Mouse (Mus musculus): ENCODE measurements around the gene Eri3.
A peak's percentile ranks its signal among the peaks of the same experiment; 100 is the strongest.

The Eri3 gene

DNA sequence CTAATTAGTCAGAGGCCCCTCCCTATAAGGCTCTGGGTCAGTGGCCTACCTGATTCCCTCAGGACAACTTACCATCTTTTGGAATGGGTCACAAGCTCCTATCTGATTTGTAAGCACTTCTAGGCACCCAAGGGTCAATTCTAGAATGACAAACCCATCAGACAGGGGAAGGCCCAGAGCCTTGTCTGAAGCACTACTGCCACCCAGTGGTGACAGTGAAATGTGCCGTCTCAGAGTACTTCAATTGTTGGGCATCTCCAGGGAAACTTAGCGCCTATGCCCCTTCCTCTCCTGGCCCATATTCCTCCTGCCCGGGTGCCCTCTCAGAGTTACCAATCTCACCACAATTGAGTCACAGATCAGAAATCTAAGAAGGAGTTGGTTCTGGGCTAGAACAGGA lies 126.7 kb downstream of the Eri3 start:
- DNase-seq (ENCODE audit: low read depth, low spot score) = peak; percentile 76
- Histone ChIP-seq H3K27me3 (ENCODE audit: control insufficient read depth, insufficient read depth, low read length, poor library complexity, severe bottlenecking) (no peaks in the 10 kb centered on the region), H3K36me3 (ENCODE audit: control insufficient read depth, insufficient read depth, low read length, poor library complexity, severe bottlenecking) (peaks cover 11% of the 10 kb centered on the region)

GRCm38 (mm10) chr4:117680963-117681362 lies 130.8 kb downstream of the Eri3 start:
- Histone ChIP-seq H3K36me3 (ENCODE audit: control insufficient read depth, insufficient read depth, low read length, poor library complexity, severe bottlenecking) (peaks cover 5% of the 10 kb centered on the region), H3K27me3 (ENCODE audit: control insufficient read depth, insufficient read depth, low read length, poor library complexity, severe bottlenecking) (no peaks in the 10 kb centered on the region)
- DNase-seq (ENCODE audit: low read depth, low spot score) = no peak

GRCm38 (mm10) chr4:117681931-117682461 lies 131.8 kb downstream of the Eri3 start, which contains the start of gene Dmap1:
Gene Dmap1 (minus strand): TSS chr4:117682273.
- DNase-seq (ENCODE audit: low read depth, low spot score) = peak; percentile 86
- Histone ChIP-seq H3K36me3 (ENCODE audit: control insufficient read depth, insufficient read depth, low read length, poor library complexity, severe bottlenecking) (peaks cover 2% of the 10 kb centered on the region; the same call in 1 of the 2 replicates), H3K27me3 (ENCODE audit: control insufficient read depth, insufficient read depth, low read length, poor library complexity, severe bottlenecking) (no peaks in the 10 kb centered on the region)

- no peak for DNase-seq (ENCODE audit: low read depth, low spot score)
- no peaks in the 10 kb centered on the region; the same call in 1 of the 2 replicates for H3K36me3 ChIP-seq (ENCODE audit: control insufficient read depth, insufficient read depth, low read length, poor library complexity, severe bottlenecking)
- H3K27me3 ChIP-seq (ENCODE audit: control insufficient read depth, insufficient read depth, low read length, poor library complexity, severe bottlenecking) = no peaks in the 10 kb centered on the region
Measured at GRCm38 (mm10) chr4:117682463-117682862, 132.3 kb downstream of the Eri3 start.

- Histone ChIP-seq H3K27me3 (ENCODE audit: control insufficient read depth, insufficient read depth, low read length, poor library complexity, severe bottlenecking) (no peaks in the 10 kb centered on the region), H3K36me3 (ENCODE audit: control insufficient read depth, insufficient read depth, low read length, poor library complexity, severe bottlenecking) (no peaks in the 10 kb centered on the region)
- no peak for DNase-seq (ENCODE audit: low read depth, low spot score)
Measured at GRCm38 (mm10) chr4:117683048-117683768, 133.0 kb downstream of the Eri3 start.

DNA sequence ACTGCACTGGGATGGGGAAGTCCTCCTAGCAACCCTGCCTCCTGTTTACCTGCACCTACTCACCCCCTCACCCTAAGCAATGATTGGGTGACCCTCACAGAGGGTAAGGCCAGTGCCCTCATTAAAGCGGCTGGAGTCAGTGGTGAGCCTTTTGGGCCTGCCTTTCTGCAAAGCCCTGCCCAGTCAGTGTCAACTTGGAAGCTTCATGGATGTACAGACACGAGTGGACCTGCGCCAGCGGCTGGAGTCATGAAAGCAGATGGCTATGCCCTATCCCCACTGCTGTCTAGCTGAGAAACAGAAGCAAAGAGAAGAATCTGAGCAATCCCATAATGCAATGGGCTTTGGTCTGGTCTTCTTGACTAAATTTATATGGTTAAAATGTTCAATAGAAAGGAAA lies 136.2 kb downstream of the Eri3 start:
- no peak for DNase-seq (ENCODE audit: low read depth, low spot score)
- H3K27me3 ChIP-seq (ENCODE audit: control insufficient read depth, insufficient read depth, low read length, poor library complexity, severe bottlenecking) = no peaks in the 10 kb centered on the region
- no peaks in the 10 kb centered on the region for H3K36me3 ChIP-seq (ENCODE audit: control insufficient read depth, insufficient read depth, low read length, poor library complexity, severe bottlenecking)

GRCm38 (mm10) chr4:117705361-117705760 lies 155.2 kb downstream of the Eri3 start:
- no peaks in the 10 kb centered on the region for H3K27me3 ChIP-seq (ENCODE audit: control insufficient read depth, insufficient read depth, low read length, poor library complexity, severe bottlenecking)
- DNase-seq (ENCODE audit: low read depth, low spot score) = peak; percentile 53
- no peaks in the 10 kb centered on the region for H3K36me3 ChIP-seq (ENCODE audit: control insufficient read depth, insufficient read depth, low read length, poor library complexity, severe bottlenecking)

DNA sequence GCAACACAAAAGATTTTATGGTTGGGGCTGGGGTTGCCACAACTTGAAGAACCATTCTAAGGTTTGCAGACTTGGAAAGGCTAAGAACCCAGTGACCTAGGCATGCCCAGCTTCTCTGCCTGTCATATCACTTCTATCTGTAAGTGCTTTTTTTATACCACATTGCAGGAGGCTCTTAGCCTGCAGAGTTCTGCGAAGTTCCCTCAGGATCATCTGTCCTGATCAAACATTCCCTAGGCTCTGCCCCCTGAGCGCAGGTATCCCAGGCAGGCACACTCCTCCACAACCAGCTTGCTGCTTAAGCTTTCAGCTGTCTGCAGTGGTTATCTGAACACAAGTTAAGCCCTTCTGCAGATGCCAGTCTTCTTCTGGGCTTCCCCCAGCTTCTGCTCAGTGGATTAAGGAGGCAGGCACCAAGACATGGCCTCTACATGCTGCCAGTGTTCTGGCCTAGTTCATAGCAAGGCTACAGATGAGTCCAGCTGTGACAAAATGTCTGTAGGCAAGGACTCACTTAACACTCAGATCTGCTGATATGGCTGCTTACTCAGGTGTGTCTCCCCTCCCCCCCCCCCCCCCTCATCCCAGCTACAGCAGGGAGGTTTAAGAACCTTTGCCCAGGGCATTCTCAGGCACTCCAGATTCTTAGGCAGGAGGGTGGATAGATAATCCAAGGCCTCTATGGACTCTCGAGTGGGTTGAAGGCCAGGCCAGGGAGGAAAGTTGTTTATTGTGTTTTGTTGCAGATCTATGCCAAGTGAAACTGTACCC lies 158.8 kb downstream of the Eri3 start:
- no peaks in the 10 kb centered on the region for H3K27me3 ChIP-seq (ENCODE audit: control insufficient read depth, insufficient read depth, low read length, poor library complexity, severe bottlenecking)
- no peaks in the 10 kb centered on the region for H3K36me3 ChIP-seq (ENCODE audit: control insufficient read depth, insufficient read depth, low read length, poor library complexity, severe bottlenecking)
- DNase-seq (ENCODE audit: low read depth, low spot score) = no peak

- no peaks in the 10 kb centered on the region for H3K27me3 ChIP-seq (ENCODE audit: control insufficient read depth, insufficient read depth, low read length, poor library complexity, severe bottlenecking)
- no peak for DNase-seq (ENCODE audit: low read depth, low spot score)
- H3K36me3 ChIP-seq (ENCODE audit: control insufficient read depth, insufficient read depth, low read length, poor library complexity, severe bottlenecking) = no peaks in the 10 kb centered on the region
Measured at GRCm38 (mm10) chr4:117712314-117712713, 162.1 kb downstream of the Eri3 start.

GRCm38 (mm10) chr4:117713303-117714098 lies 163.3 kb downstream of the Eri3 start:
- no peak for DNase-seq (ENCODE audit: low read depth, low spot score)
- no peaks in the 10 kb centered on the region for H3K36me3 ChIP-seq (ENCODE audit: control insufficient read depth, insufficient read depth, low read length, poor library complexity, severe bottlenecking)

More at GRCm38 (mm10) chr4:117713303-117714098, 163.3 kb downstream of the Eri3 start:
- no peaks in the 10 kb centered on the region for H3K27me3 ChIP-seq (ENCODE audit: control insufficient read depth, insufficient read depth, low read length, poor library complexity, severe bottlenecking)

All from splenic B cell, adult 2 months (primary cell).